In genomic region chr11:72214591-72215409, GRCm38 (mm10) we compare ENCODE assay signal across 8 mouse cellular contexts. TPM values are rescaled to one million over a fixed set of nuclear protein-coding genes. Genes with fewer than 3 reads are reported as not detected.
DNase-seq lines count a peak whose midpoint lies in the region; ATAC-seq and TF ChIP-seq lines count a peak whose summit lies in the region.

No protein-coding gene starts in this region.

- TF ChIP-seq CTCF in ES-Bruce4 (IDR thresholded peaks at IDR 0.05; ENCODE audit: low read depth, low read length) = no peak
- TF ChIP-seq CTCF in lung, adult 2 months (IDR thresholded peaks at IDR 0.05; ENCODE audit: insufficient read depth, low read length) = no peak

- ATAC-seq in cerebellum, adult (ENCODE audit: insufficient number of reproducible peaks, low FRiP score, low TSS enrichment) = peak; percentile 95
- ATAC-seq in forebrain, embryonic 14.5 days = peak; percentile 97
- ATAC-seq in neutrophil, adult 5-6 weeks (ENCODE audit: extremely low read depth, insufficient number of reproducible peaks, low FRiP score, poor library complexity, severe bottlenecking) = peak; percentile 88

- no peaks in the 10 kb centered on the region for H3K9me3 ChIP-seq in ES-Bruce4 (replicated peaks; ENCODE audit: control insufficient read depth, insufficient read depth, low read length, poor library complexity, severe bottlenecking)
- no peaks in the 10 kb centered on the region for H3K9me3 ChIP-seq in forebrain, embryonic 14.5 days (replicated peaks; ENCODE audit: control insufficient read depth, low read length)

- intact Hi-C loops in heart, postnatal 25 days (cut with DNase I) = no loop called here

- H3K27ac ChIP-seq in ES-Bruce4 (ENCODE audit: insufficient read depth, low read length) = peak overlapping the region; percentile 8; the same call in 1 of the 2 replicates
- peak overlapping the region; percentile 72 for H3K27ac ChIP-seq in forebrain, embryonic 14.5 days (ENCODE audit: low read depth, low read length)

- H3K4me1 ChIP-seq in ES-Bruce4 (ENCODE audit: control insufficient read depth, insufficient read depth, low read length) = no peaks in the 10 kb centered on the region
- 0 out of 2 replicates have a peak, but pooled peaks cover 9% of the 10 kb centered on the region for H3K4me1 ChIP-seq in forebrain, embryonic 14.5 days (ENCODE audit: control insufficient read depth, insufficient read depth, low read length)
- H3K4me1 ChIP-seq in lung, adult 2 months (ENCODE audit: control insufficient read depth, insufficient read depth, low read length) = no peaks in the 10 kb centered on the region

- H3K9ac ChIP-seq in ES-Bruce4 (ENCODE audit: low read depth, poor library complexity, severe bottlenecking) = peak overlapping the region; percentile 72
- H3K9ac ChIP-seq in forebrain, embryonic 14.5 days (ENCODE audit: low read length) = peak overlapping the region; percentile 74

- DNase-seq in forebrain, embryonic 14.5 days (ENCODE audit: low spot score) = peak; percentile 98
- peak; percentile 88 for DNase-seq in heart, postnatal 25 days (ENCODE audit: low spot score)
- DNase-seq in layer of hippocampus, adult 18-20 months (ENCODE audit: low spot score in 2 of 2) = peak; percentile 94 to 96
- DNase-seq in lung, adult 2 months = peak; percentile 89
- DNase-seq in thymus, adult 18-20 months = peak; percentile 86 to 89

- 1% methylated on average over 51 of the region's 51 CpGs for WGBS in forebrain, embryonic 14.5 days
- under 1% methylated on average over 51 of the region's 51 CpGs for WGBS in lung, adult 2 months

- H3K4me2 ChIP-seq in forebrain, embryonic 14.5 days (ENCODE audit: low read length) = peak overlapping the region; percentile 94

- peak; percentile 77 for TF ChIP-seq POLR2A in ES-Bruce4 (IDR thresholded peaks at IDR 0.05; ENCODE audit: insufficient read depth, low read length)
- TF ChIP-seq POLR2A in lung, adult 2 months (IDR thresholded peaks at IDR 0.05; ENCODE audit: borderline replicate concordance, extremely low read depth, low read depth, low read length) = peak; percentile 71; the same call in 1 of the 2 replicates

- H3K36me3 ChIP-seq in ES-Bruce4 (ENCODE audit: control insufficient read depth, insufficient read depth, low read length, poor library complexity, severe bottlenecking) = peaks cover 8% of the 10 kb centered on the region; the same call in 1 of the 2 replicates
- H3K36me3 ChIP-seq in forebrain, embryonic 14.5 days (ENCODE audit: control insufficient read depth, insufficient read depth, low read length) = peaks cover 33% of the 10 kb centered on the region

- peak overlapping the region; percentile 82 for H3K4me3 ChIP-seq in ES-Bruce4 (ENCODE audit: low read depth, low read length)
- peak overlapping the region; percentile 48 for H3K4me3 ChIP-seq in forebrain, embryonic 14.5 days (ENCODE audit: low read depth, low read length)
- H3K4me3 ChIP-seq in lung, adult 2 months (replicated peaks; ENCODE audit: extremely low read depth, low read depth, low read length) = peak overlapping the region; percentile 77

- no peak for TF ChIP-seq EP300 in ES-Bruce4 (IDR thresholded peaks at IDR 0.05; ENCODE audit: insufficient read depth, low read depth, low read length)

- no peaks in the 10 kb centered on the region for H3K27me3 ChIP-seq in ES-Bruce4 (ENCODE audit: control insufficient read depth, insufficient read depth, low read length, poor library complexity, severe bottlenecking)
- H3K27me3 ChIP-seq in forebrain, embryonic 14.5 days (replicated peaks; ENCODE audit: control insufficient read depth, insufficient read depth, low read length) = no peaks in the 10 kb centered on the region

RNA-seq across cellular contexts. Expression of gene Med31, which starts 0.6 kb away (rescaled TPM):
- 25.3 and 25.7 TPM in 2 replicates for polyA plus RNA-seq in ES-Bruce4 (2011; ENCODE audit: insufficient read depth, insufficient read length, low read depth, missing spikeins)
- 64.7 and 69.6 TPM in 2 replicates for polyA plus RNA-seq in forebrain, embryonic 14.5 days (2014; fragmentation: Nextera tagmentation; extraction: Ambion mirVana)
- 10 to 100 TPM; 10.4 to 10.6 TPM for total RNA-seq in heart, postnatal 25 days (2021)
- total RNA-seq in layer of hippocampus, adult 18-20 months (2021) = 10 to 100 TPM; 14.2 to 17.4 TPM
- 7.5 and 9.5 TPM in 2 replicates for polyA plus RNA-seq in lung, adult 2 months (2012; rRNA removed)
- 25.2 and 30.3 TPM in 2 replicates for total RNA-seq in neutrophil, adult 5-6 weeks (2017)

RNA-seq across cellular contexts. Expression of gene Txndc17, which starts 7.5 kb away (rescaled TPM):
- polyA plus RNA-seq in ES-Bruce4 (2011; ENCODE audit: insufficient read depth, insufficient read length, low read depth, missing spikeins) = 101 and 110 TPM in 2 replicates
- 118 and 131 TPM in 2 replicates for polyA plus RNA-seq in forebrain, embryonic 14.5 days (2014; fragmentation: Nextera tagmentation; extraction: Ambion mirVana)
- 10 to 100 TPM; 36.8 to 38.6 TPM for total RNA-seq in heart, postnatal 25 days (2021)
- total RNA-seq in layer of hippocampus, adult 18-20 months (2021) = 10 to 100 TPM; 29.9 to 33.0 TPM
- polyA plus RNA-seq in lung, adult 2 months (2012; rRNA removed) = 36.0 and 53.8 TPM in 2 replicates
- total RNA-seq in neutrophil, adult 5-6 weeks (2017) = 26.3 and 28.5 TPM in 2 replicates

RNA-seq across cellular contexts. Expression of gene 4933427D14Rik, which starts 7.5 kb away (rescaled TPM):
- polyA plus RNA-seq in ES-Bruce4 (2011; ENCODE audit: insufficient read depth, insufficient read length, low read depth, missing spikeins) = 14.5 and 16.0 TPM in 2 replicates
- polyA plus RNA-seq in forebrain, embryonic 14.5 days (2014; fragmentation: Nextera tagmentation; extraction: Ambion mirVana) = 12.8 and 19.9 TPM in 2 replicates
- 1 to 10 TPM; 2.5 to 3.3 TPM for total RNA-seq in heart, postnatal 25 days (2021)
- 10 to 100 TPM; 19.8 to 26.3 TPM for total RNA-seq in layer of hippocampus, adult 18-20 months (2021)
- 4.1 and 5.1 TPM in 2 replicates for polyA plus RNA-seq in lung, adult 2 months (2012; rRNA removed)
- 19.3 and 25.4 TPM in 2 replicates for total RNA-seq in neutrophil, adult 5-6 weeks (2017)

RNA-seq across cellular contexts. Expression of gene Gm43951, which starts 8.2 kb away (rescaled TPM):
- 4.4 and 5.1 TPM in 2 replicates for polyA plus RNA-seq in ES-Bruce4 (2011; ENCODE audit: insufficient read depth, insufficient read length, low read depth, missing spikeins)
- 0.07 and 0.15 TPM in 2 replicates for polyA plus RNA-seq in forebrain, embryonic 14.5 days (2014; fragmentation: Nextera tagmentation; extraction: Ambion mirVana)
- total RNA-seq in heart, postnatal 25 days (2021) = under 1 TPM; 0.13 to 0.17 TPM
- 10 to 100 TPM; 10.4 to 11.6 TPM for total RNA-seq in layer of hippocampus, adult 18-20 months (2021)
- 0.20 and 0.32 TPM in 2 replicates for polyA plus RNA-seq in lung, adult 2 months (2012; rRNA removed)
- total RNA-seq in neutrophil, adult 5-6 weeks (2017) = 0.74 and 2.2 TPM in 2 replicates

RNA-seq across cellular contexts. Expression of gene Slc13a5, which starts 52.2 kb away (rescaled TPM):
- polyA plus RNA-seq in ES-Bruce4 (2011; ENCODE audit: insufficient read depth, insufficient read length, low read depth, missing spikeins) = 0.31 and 1.4 TPM in 2 replicates
- polyA plus RNA-seq in forebrain, embryonic 14.5 days (2014; fragmentation: Nextera tagmentation; extraction: Ambion mirVana) = 0.24 and 0.51 TPM in 2 replicates
- total RNA-seq in heart, postnatal 25 days (2021) = not detected
- total RNA-seq in layer of hippocampus, adult 18-20 months (2021) = 1 to 10 TPM; 8.6 to 9.0 TPM
- polyA plus RNA-seq in lung, adult 2 months (2012; rRNA removed) = not detected in 2 replicates
- total RNA-seq in neutrophil, adult 5-6 weeks (2017) = 0.23 TPM in 1 of 2 replicates, not detected in the other

Comparison
In these comparisons a context has a peak if more than half of its experiments do, and no peak if none do; other contexts are left out.
1. Peak in every context shown above with its lines: DNase-seq, ATAC-seq, H3K4me3 ChIP-seq and H3K27ac ChIP-seq.